Mouse (Mus musculus): ENCODE results near the gene C330021F23Rik. TPM values are rescaled to one million over a fixed set of nuclear protein-coding genes. Genes with fewer than 3 reads are reported as not detected.

Gene C330021F23Rik
- polyA plus RNA-seq, 1 experiment from 2014 or later: 3.1 TPM

DNA sequence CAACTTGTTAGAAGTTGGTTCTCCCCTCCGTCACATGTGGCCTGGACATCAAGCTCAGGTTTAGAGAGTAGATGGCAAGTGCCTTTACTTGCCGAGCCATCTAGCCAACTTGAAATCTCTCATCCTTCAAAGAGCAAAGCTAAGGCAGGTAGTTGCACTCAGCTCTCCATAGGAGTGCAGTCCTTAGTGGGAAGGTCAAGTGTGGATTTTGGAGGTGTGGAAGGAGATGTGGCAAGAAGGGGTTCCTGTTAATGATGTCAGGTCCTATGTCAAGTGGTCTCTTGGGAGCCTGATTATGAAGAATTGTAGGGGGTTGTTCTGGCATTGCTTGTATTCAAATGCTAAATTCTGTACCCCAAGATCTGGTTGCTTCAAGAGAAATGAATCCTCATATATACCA, 26.7 kb downstream of the C330021F23Rik start:
- Histone ChIP-seq H3K4me3 (replicated peaks) (no peak overlapping the region), H3K4me2 (no peak overlapping the region), H3K9ac (no peak overlapping the region), H3K27ac (no peak overlapping the region), H3K9me3 (no peaks in the 10 kb centered on the region), H3K4me1 (no peaks in the 10 kb centered on the region), H3K36me3 (replicated peaks) (peaks cover 15% of the 10 kb centered on the region), H3K27me3 (no peaks in the 10 kb centered on the region)
- no peak for ATAC-seq (ENCODE audit: low FRiP score)
- 91% methylated on average over 2 of the region's 2 CpGs for WGBS

DNA sequence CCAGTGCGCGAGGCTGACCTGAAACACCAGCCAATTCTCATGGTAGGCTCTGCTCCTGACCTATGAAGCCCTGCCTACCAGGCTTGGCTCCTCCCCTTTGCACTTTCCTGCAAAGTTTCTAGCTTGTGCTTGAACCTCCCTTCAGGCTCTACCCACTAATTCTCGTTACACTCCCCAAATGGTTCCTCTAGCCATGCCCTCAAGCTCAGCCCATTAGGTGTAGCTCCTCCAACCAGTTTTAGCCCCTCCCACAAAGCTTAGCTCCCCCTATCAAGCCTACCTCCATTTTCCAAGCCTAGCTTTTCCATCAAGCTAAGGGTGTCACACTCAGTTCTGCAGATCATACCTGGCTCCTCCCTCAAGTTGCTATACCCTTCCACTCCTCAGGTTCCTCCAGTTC, 30.3 kb downstream of the C330021F23Rik start:
- Histone ChIP-seq H3K9ac (no peak overlapping the region), H3K36me3 (replicated peaks) (peaks cover 43% of the 10 kb centered on the region), H3K27me3 (no peaks in the 10 kb centered on the region), H3K4me2 (no peak overlapping the region), H3K4me3 (replicated peaks) (no peak overlapping the region), H3K27ac (no peak overlapping the region), H3K9me3 (no peaks in the 10 kb centered on the region), H3K4me1 (no peaks in the 10 kb centered on the region)
- ATAC-seq (ENCODE audit: low FRiP score): no peak
- WGBS: 87% methylated on average over 3 of the region's 3 CpGs

DNA sequence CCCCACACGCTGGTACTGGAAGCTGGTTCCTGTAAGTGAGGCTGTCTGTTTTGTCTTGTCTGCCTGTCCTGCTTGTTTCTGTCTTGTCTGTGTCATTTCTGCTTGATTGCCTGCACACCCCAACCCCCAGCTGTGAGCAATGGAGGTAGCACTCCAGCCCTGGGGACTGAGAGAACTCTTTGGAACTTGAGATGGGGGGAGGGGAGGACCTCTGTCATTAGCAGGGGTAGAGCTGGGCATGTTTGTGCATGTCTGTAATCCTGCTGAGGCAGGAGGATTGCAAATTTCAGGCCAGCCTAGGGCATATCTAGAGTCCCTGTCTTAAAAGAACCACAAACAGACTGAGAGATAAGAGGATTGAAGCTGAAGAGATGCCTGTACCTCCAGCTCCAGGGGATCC, 31.4 kb downstream of the C330021F23Rik start:
- WGBS: 89% methylated on average over 1 of the region's 1 CpGs
- no peaks in the 10 kb centered on the region for H3K9me3 ChIP-seq
- H3K36me3 ChIP-seq (replicated peaks): peaks cover 55% of the 10 kb centered on the region
- H3K4me3 ChIP-seq (replicated peaks): no peak overlapping the region
- no peaks in the 10 kb centered on the region for H3K27me3 ChIP-seq
- no peak for ATAC-seq (ENCODE audit: low FRiP score)
- H3K4me1 ChIP-seq: no peaks in the 10 kb centered on the region
- H3K4me2 ChIP-seq: no peak overlapping the region
- H3K9ac ChIP-seq: no peak overlapping the region
- H3K27ac ChIP-seq: no peak overlapping the region

DNA sequence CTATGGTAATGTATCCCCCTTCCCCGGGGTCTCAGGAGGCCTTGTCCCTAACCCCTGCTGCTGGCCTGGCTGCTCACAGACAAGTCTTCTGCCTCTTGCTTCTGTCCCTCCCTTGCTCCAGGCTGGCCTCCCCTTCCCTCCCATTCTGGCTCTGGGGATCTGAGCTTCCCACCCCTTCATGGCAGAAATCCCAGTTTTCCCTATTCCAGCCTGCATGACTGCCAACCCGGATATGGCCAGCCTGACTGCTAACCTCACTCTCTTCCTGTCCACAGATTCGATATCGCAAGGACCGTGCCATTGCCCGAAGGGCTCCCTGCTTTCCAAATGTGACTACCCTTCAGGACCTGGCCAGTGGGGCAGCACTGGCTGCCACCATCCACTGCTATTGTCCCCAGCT, 32.6 kb downstream of the C330021F23Rik start:
- H3K4me3 ChIP-seq (replicated peaks): no peak overlapping the region
- ATAC-seq (ENCODE audit: low FRiP score): no peak
- no peaks in the 10 kb centered on the region for H3K9me3 ChIP-seq
- no peaks in the 10 kb centered on the region for H3K27me3 ChIP-seq
- no peak overlapping the region for H3K9ac ChIP-seq
- WGBS: 93% methylated on average over 6 of the region's 6 CpGs
- H3K27ac ChIP-seq: no peak overlapping the region
- peaks cover 66% of the 10 kb centered on the region for H3K36me3 ChIP-seq (replicated peaks)
- H3K4me1 ChIP-seq: no peaks in the 10 kb centered on the region
- H3K4me2 ChIP-seq: no peak overlapping the region

DNA sequence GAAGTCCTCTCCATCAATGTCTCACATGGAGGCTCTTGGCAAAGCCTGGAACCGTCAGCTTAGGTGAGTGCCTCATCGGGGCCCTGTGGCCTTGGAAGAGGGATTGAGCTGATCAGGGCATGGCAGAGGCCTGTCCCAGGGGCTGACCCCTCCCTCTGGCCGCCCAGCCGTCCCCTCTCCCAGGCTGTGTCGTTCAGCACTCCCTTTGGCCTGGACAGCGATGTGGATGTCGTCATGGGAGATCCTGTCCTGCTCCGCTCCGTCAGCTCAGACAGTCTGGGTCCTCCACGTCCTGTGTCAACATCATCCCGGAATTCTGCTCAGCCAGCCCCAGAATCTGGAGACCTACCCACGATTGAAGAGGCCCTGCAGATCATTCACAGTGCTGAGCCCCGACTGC, 35.6 kb downstream of the C330021F23Rik start:
- no peaks in the 10 kb centered on the region for H3K27me3 ChIP-seq
- H3K4me1 ChIP-seq: no peaks in the 10 kb centered on the region
- WGBS: 81% methylated on average over 13 of the region's 13 CpGs
- no peak overlapping the region for H3K4me2 ChIP-seq
- H3K9me3 ChIP-seq: no peaks in the 10 kb centered on the region
- no peak for ATAC-seq (ENCODE audit: low FRiP score)
- peaks cover 86% of the 10 kb centered on the region for H3K36me3 ChIP-seq (replicated peaks)
- H3K27ac ChIP-seq: no peak overlapping the region
- H3K9ac ChIP-seq: no peak overlapping the region
- H3K4me3 ChIP-seq (replicated peaks): no peak overlapping the region

DNA sequence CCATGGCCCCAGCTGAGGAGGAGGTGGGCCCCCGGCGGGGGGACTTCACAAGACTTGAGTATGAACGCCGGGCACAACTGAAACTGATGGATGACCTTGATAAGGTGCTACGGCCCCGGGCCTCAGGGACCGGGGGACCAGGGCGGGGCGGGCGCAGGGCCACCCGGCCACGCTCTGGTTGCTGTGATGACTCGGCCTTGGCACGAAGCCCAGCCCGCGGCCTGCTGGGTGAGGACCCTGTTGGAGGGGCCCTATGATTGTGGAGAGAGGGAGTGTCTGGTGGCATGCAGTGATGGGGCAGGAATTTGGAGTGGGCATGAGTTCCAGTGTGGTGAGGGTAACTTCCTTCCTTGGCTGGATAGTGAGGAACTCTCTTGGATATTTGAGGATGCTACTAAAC, 38.8 kb downstream of the C330021F23Rik start:
- H3K36me3 ChIP-seq (replicated peaks): peaks cover 95% of the 10 kb centered on the region
- H3K27ac ChIP-seq: no peak overlapping the region
- no peak overlapping the region for H3K4me3 ChIP-seq (replicated peaks)
- H3K9ac ChIP-seq: no peak overlapping the region
- 90% methylated on average over 16 of the region's 16 CpGs for WGBS
- no peaks in the 10 kb centered on the region for H3K27me3 ChIP-seq
- no peak for ATAC-seq (ENCODE audit: low FRiP score)
- H3K9me3 ChIP-seq: no peaks in the 10 kb centered on the region
- no peaks in the 10 kb centered on the region for H3K4me1 ChIP-seq
- H3K4me2 ChIP-seq: no peak overlapping the region

DNA sequence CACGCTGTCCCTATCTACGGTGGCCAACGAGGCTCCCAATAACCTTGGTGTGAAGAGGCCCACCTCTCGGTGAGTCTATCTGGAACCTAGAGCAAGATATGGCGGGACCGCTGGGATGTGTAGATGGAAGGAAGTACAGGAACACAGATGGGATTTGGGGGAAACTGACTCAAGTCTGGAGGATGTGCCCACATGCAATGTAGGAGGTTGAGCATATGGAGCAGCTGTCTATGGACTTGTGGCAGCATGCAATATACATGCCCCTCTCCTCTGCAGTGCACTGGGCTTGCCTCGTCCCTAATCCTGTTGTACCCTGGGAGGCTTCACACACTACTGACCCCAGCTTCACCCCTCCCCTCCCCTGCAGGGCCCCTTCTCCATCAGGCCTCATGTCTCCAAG, 40.0 kb downstream of the C330021F23Rik start:
- no peak overlapping the region for H3K4me3 ChIP-seq (replicated peaks)
- H3K27me3 ChIP-seq: no peaks in the 10 kb centered on the region
- no peak for ATAC-seq (ENCODE audit: low FRiP score)
- H3K36me3 ChIP-seq (replicated peaks): peaks cover 95% of the 10 kb centered on the region
- H3K4me1 ChIP-seq: no peaks in the 10 kb centered on the region
- no peaks in the 10 kb centered on the region for H3K9me3 ChIP-seq
- WGBS: 88% methylated on average over 7 of the region's 7 CpGs
- H3K27ac ChIP-seq: no peak overlapping the region
- H3K4me2 ChIP-seq: no peak overlapping the region
- H3K9ac ChIP-seq: no peak overlapping the region

DNA sequence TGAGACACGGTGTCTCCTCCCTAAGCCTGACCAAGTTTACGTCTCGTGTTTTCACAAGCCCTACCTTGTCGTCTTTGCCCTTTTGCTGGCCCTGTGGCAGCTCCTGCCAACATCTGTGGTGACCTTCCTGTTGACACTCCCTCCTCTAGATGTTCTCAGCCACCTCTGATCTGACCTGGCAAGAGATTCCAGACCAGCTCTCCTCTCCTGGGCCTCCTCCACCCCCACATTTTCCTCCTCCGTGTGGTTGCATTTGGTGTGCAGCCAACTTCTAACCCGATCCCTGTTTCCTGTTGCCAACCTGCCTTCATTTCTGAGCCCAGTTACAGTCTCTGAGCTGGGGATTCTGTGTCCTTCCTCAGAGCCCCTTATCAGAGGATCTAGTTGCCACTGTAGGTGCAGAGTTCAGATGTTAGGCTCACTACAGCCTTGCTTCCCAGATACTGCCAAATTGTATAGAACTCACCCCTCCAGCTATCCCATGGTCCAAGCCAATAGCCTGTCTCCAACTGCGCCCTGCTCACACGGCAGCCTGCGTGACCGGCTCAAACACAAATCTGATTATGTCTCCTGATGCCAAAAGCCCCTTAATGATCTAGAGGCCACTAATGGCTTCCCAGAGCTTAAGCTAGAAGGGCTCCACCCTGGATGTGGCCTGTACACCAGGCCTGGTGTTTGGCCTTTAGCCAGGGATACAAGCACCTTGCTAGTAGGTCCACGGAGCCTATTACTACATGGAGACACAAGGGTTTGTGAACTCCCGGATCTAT, 41.4 kb downstream of the C330021F23Rik start:
- peaks cover 95% of the 10 kb centered on the region for H3K36me3 ChIP-seq (replicated peaks)

DNA sequence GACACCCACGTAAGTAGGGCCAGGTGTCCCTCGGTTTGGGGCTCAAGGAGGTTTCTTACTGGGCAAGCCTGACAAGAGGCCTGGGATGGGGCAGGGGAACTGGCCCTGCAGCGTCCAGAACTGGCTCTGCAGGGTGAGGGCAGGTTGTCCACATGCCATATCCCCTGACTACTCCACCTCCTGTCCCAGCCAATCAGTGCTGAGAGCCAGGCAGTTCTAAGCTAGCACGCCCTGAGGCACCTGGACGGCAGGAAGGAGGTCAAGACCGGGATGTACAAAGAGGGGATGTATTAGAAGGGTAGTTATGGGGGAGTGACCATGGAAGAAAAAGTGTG, 42.0 kb downstream of the C330021F23Rik start:
- Histone ChIP-seq H3K4me3 (replicated peaks) (no peak overlapping the region), H3K36me3 (replicated peaks) (peaks cover 95% of the 10 kb centered on the region), H3K4me1 (no peaks in the 10 kb centered on the region), H3K9ac (no peak overlapping the region), H3K9me3 (no peaks in the 10 kb centered on the region), H3K27me3 (no peaks in the 10 kb centered on the region), H3K27ac (no peak overlapping the region), H3K4me2 (no peak overlapping the region)
- ATAC-seq (ENCODE audit: low FRiP score): no peak
- WGBS: 84% methylated on average over 6 of the region's 6 CpGs

More for the DNA sequence above, 41.4 kb downstream of the C330021F23Rik start:
- 90% methylated on average over 12 of the region's 12 CpGs for WGBS
- H3K4me3 ChIP-seq (replicated peaks): no peak overlapping the region
- no peaks in the 10 kb centered on the region for H3K4me1 ChIP-seq
- no peak overlapping the region for H3K4me2 ChIP-seq
- no peaks in the 10 kb centered on the region for H3K27me3 ChIP-seq
- H3K9ac ChIP-seq: no peak overlapping the region
- no peaks in the 10 kb centered on the region for H3K9me3 ChIP-seq
- no peak for ATAC-seq (ENCODE audit: low FRiP score)
- H3K27ac ChIP-seq: no peak overlapping the region

DNA sequence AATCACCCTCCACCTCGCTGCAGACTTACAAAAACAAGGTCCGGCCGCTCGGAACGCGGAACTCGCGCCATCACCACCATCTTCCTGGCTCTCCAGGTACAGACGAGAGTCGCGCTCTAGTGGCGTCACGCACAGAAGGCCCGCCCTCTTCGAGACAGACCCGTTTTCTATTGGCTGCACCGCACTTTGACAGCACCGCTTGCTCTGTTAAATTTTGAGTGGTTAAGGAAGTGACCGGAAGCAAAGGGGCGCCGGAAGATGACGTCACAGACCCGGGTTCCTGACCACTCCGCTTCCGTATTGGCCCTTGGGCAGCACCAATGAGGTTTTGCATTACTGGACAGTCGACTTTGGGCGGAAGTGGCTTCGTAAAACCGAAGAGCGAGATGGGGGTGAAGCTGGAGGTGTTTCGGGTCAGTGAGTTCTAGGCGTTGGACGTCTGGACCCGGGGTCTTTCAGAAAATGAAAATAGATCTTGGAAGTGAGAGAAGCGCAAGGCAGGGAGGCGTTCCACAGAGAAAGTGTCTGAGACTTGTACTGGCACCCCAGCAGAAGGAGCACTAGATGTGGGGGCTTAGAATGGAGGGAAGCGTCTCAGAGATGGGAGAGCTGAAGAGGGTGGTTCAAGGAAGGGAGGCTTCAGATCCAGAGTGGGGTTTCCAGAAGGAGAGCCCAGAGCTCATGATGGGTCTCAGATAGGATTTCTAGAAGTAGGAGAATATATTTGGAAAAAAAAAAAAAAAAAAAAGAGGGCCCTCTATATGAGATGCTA, 53.6 kb downstream of the C330021F23Rik start, which contains the start of the genes Xab2 and Pet100:
Xab2 (minus strand) TSS at position 118 of the 772 bp plus-strand sequence.
Pet100 (plus strand) TSS at position 350 of the 772 bp plus-strand sequence.
- peak within 1 kb of the TSS; percentile 85 for H3K4me3 ChIP-seq (replicated peaks)
- WGBS: under 1% methylated on average over 37 of the region's 37 CpGs
- H3K9me3 ChIP-seq: no peaks in the 10 kb centered on the region
- peak; percentile 98 for ATAC-seq (ENCODE audit: low FRiP score)
- H3K4me1 ChIP-seq: peaks cover 23% of the 10 kb centered on the region
- H3K27me3 ChIP-seq: no peaks in the 10 kb centered on the region
- H3K9ac ChIP-seq: peak within 1 kb of the TSS; percentile 76
- peak within 1 kb of the TSS; percentile 87 for H3K4me2 ChIP-seq
- peaks cover 21% of the 10 kb centered on the region for H3K36me3 ChIP-seq (replicated peaks)
- H3K27ac ChIP-seq: no peak within 1 kb of the TSS

DNA sequence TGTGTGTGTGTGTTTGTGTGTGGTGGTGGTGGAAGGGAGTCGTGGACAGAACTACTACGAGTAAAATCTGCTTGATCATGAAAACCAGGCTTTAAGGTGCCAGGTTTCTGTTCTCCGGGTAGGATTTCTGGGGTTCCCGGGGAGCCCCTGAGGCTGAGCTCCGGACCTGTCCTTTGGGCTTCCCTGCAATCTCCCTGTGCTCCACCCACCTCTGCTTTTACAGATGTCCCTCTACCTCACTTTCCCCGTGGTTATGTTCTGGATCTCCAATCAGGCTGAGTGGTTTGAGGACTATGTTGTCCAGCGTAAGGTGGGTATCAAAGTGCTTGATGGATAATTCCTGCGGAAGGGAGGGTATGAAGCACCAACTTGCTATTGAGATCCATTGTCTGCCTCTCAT, 54.3 kb downstream of the C330021F23Rik start:
- Histone ChIP-seq H3K4me2 (peak overlapping the region; percentile 61), H3K9me3 (no peaks in the 10 kb centered on the region), H3K4me1 (peaks cover 23% of the 10 kb centered on the region), H3K27ac (no peak overlapping the region), H3K4me3 (replicated peaks) (peak overlapping the region; percentile 85), H3K9ac (peak overlapping the region; percentile 68), H3K27me3 (no peaks in the 10 kb centered on the region), H3K36me3 (replicated peaks) (peaks cover 16% of the 10 kb centered on the region)
- 70% methylated on average over 8 of the region's 8 CpGs for WGBS
- ATAC-seq (ENCODE audit: low FRiP score): no peak

DNA sequence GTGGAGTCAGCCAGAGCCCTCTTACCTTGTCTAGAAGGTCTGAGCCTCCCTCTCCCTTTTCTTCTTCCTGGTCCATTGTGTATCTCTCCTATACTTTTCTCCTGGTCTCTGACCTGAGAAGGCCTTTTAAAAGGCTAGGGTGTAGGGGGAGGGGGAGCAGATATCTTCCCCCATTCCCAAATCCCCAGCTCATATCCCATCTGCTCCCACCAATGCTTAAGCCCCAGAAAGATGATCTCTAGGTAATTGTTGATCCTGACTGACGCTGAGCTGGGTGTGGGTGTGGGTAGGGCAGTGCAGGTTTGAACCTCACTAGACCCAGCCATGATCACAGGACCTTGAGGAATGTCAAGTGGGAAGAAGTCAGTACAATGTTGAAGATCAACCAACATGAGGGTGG, 57.7 kb downstream of the C330021F23Rik start, which contains the start of gene Pcp2:
Pcp2 (minus strand) TSS at position 101 of the 400 bp plus-strand sequence.
- Histone ChIP-seq H3K4me3 (replicated peaks) (no peak within 1 kb of the TSS), H3K27me3 (peaks cover 20% of the 10 kb centered on the region), H3K9me3 (no peaks in the 10 kb centered on the region), H3K27ac (no peak within 1 kb of the TSS), H3K9ac (no peak within 1 kb of the TSS), H3K4me2 (no peak within 1 kb of the TSS), H3K36me3 (replicated peaks) (no peaks in the 10 kb centered on the region), H3K4me1 (peaks cover 11% of the 10 kb centered on the region)
- no peak for ATAC-seq (ENCODE audit: low FRiP score)
- 75% methylated on average over 1 of the region's 1 CpGs for WGBS

Measured in forebrain, embryonic 12.5 days (tissue).